8 mouse cellular contexts compared by ENCODE assay signal in genomic region chr19:3905261-3905969, GRCm38 (mm10). TPM values are rescaled to one million over a fixed set of nuclear protein-coding genes. Genes with fewer than 3 reads are reported as not detected.
DNase-seq lines count a peak whose midpoint lies in the region; ATAC-seq and TF ChIP-seq lines count a peak whose summit lies in the region.
"Had no signal": no experiment of that assay in that cellular context is flagged by ENCODE, and none has a peak within 500 bp of the region (broad histone marks: within the 10 kb centered on the region; RNA-seq: fewer than 3 reads in every experiment).

No protein-coding gene starts in this region.

- WGBS in heart, embryonic 14.5 days, result 38% methylated on average over 6 of the region's 6 CpGs
- 1% methylated on average over 6 of the region's 6 CpGs for WGBS in macrophage (ENCODE audit: missing documents)

- no peak for TF ChIP-seq RAD21 in CH12.LX (IDR thresholded peaks at IDR 0.05; ENCODE audit: low read depth, low read length)

- H3K79me2 ChIP-seq in CH12.LX (replicated peaks; ENCODE audit: control insufficient read depth, extremely low read depth, insufficient read depth, poor library complexity, severe bottlenecking), result peaks cover 4% of the 10 kb centered on the region
- peaks cover 94% of the 10 kb centered on the region for H3K79me2 ChIP-seq in macrophage (ENCODE audit: inconsistent target)

- peak overlapping the region; percentile 84 for H3K4me2 ChIP-seq in CH12.LX (ENCODE audit: insufficient read depth, low read depth, poor library complexity, severe bottlenecking)
- H3K4me2 ChIP-seq in heart, embryonic 14.5 days (ENCODE audit: low read length), result peak overlapping the region; percentile 69

- no peak for TF ChIP-seq POLR2A in CH12.LX (IDR thresholded peaks at IDR 0.05; ENCODE audit: low read depth, low read length)

- no peak for TF ChIP-seq EP300 in CH12.LX (IDR thresholded peaks at IDR 0.05; ENCODE audit: low read length)

- H3K36me3 ChIP-seq in CH12.LX (replicated peaks in 1 of 2; ENCODE audit: control insufficient read depth in 1 of 2, insufficient read depth in 1 of 2, low read length in 1 of 2), result peaks cover 56 to 70% of the 10 kb centered on the region in 2 experiments
- H3K36me3 ChIP-seq in heart, embryonic 14.5 days (ENCODE audit: control insufficient read depth, insufficient read depth, low read length), result peaks cover 54% of the 10 kb centered on the region
- H3K36me3 ChIP-seq in macrophage (ENCODE audit: inconsistent target), result peaks cover 38% of the 10 kb centered on the region

- H3K9me3 ChIP-seq in CH12.LX (replicated peaks; ENCODE audit: low read length), result no peaks in the 10 kb centered on the region
- no peaks in the 10 kb centered on the region for H3K9me3 ChIP-seq in heart, embryonic 14.5 days (ENCODE audit: control insufficient read depth, low read length)
- H3K9me3 ChIP-seq: midbrain, embryonic 12.5 days had no signal

- H3K4me3 ChIP-seq in CH12.LX (replicated peaks in 1 of 3; ENCODE audit: low read depth in 2 of 3, low read length in 2 of 3, poor library complexity in 1 of 3) (peak overlapping the region; percentile 0 to 92 (median 75)), macrophage (ENCODE audit: inconsistent target) (peak overlapping the region; percentile 76)
- peak overlapping the region; percentile 25 to 63 for H3K4me3 ChIP-seq in heart, embryonic 14.5 days (ENCODE audit: control insufficient read depth in 1 of 2, insufficient read depth in 1 of 2, low read depth in 1 of 2, low read length in 2 of 2)

- DNase-seq in CH12.LX (ENCODE audit: extremely low read depth) (peak; percentile 36), adipocyte (ENCODE audit: low spot score) (peak; percentile 87)
- DNase-seq in kidney, postnatal 10 days, result peak; percentile 67
- DNase-seq in frontal cortex, postnatal 10 days (ENCODE audit: low spot score in 2 of 2), result no peak
- no peak for DNase-seq in gastrocnemius, postnatal 10 days

- H3K4me1 ChIP-seq in CH12.LX (ENCODE audit: control insufficient read depth in 1 of 2, insufficient read depth in 2 of 2), result peaks cover 6 to 44% of the 10 kb centered on the region in 2 experiments
- H3K4me1 ChIP-seq in heart, embryonic 14.5 days (ENCODE audit: control insufficient read depth in 2 of 2, insufficient read depth in 2 of 2, low read length in 2 of 2), result peaks cover 15 to 18% of the 10 kb centered on the region in 2 experiments; a peak in 3 of 4 replicates

- TF ChIP-seq CTCF in CH12.LX (conservative IDR thresholded peaks at IDR 0.05 in 1 of 2, IDR thresholded peaks at IDR 0.05 in 1 of 2; ENCODE audit: low read depth in 2 of 2, low read length in 2 of 2), result no peak

- peak overlapping the region; percentile 71 for H3K9ac ChIP-seq in CH12.LX (ENCODE audit: insufficient read depth, low read depth)
- H3K9ac ChIP-seq in heart, embryonic 14.5 days (ENCODE audit: low read length), result peak overlapping the region; percentile 58; the same call in 1 of the 2 replicates
- H3K9ac ChIP-seq: midbrain, embryonic 12.5 days had no signal

- in situ Hi-C loops in CH12.LX (cut with MboI; ENCODE audit: low pct_ligation_motif_present, low pct_unique_long_range_greater_than_20kb, low sequenced_read_pairs), result loop anchor here (5.0 kb wide), 1 partner anchor 37 kb away; no protein-coding TSS in a partner anchor

- H3K27ac ChIP-seq in CH12.LX (ENCODE audit: insufficient read depth, low read depth) (no peak overlapping the region), macrophage (peak overlapping the region; percentile 100)
- H3K27ac ChIP-seq in heart, embryonic 14.5 days (replicated peaks in 1 of 2; ENCODE audit: control insufficient read depth in 1 of 2, insufficient read depth in 1 of 2, low read depth in 2 of 2, low read length in 2 of 2), result peak overlapping the region; percentile 23 to 82
- H3K27ac ChIP-seq: midbrain, embryonic 12.5 days had no signal

- no peaks in the 10 kb centered on the region for H3K27me3 ChIP-seq in CH12.LX (replicated peaks)
- H3K27me3 ChIP-seq in heart, embryonic 14.5 days (ENCODE audit: control insufficient read depth, insufficient read depth, low read length), result no peaks in the 10 kb centered on the region

- dilution Hi-C loops in CH12.LX (cut with MboI; ENCODE audit: extremely low pct_ligation_motif_present, extremely low pct_unique_long_range_greater_than_20kb, low sequenced_read_pairs), result no loop called here

- ATAC-seq in heart, embryonic 14.5 days (ENCODE audit: insufficient number of reproducible peaks, insufficient read depth, low FRiP score, low read depth), result no peak

TF ChIP-seq in CH12.LX, 34 proteins besides CTCF, POLR2A, EP300 and RAD21:
- TF ChIP-seq ELF1 (IDR thresholded peaks at IDR 0.05; ENCODE audit: low read depth, low read length), result no peak
- peak; percentile 11; the same call in 1 of the 2 replicates for TF ChIP-seq MEF2A (IDR thresholded peaks at IDR 0.05; ENCODE audit: borderline replicate concordance, low read depth, low read length)
- no peak for TF ChIP-seq IRF4 (IDR thresholded peaks at IDR 0.05; ENCODE audit: low read depth, low read length)

RNA-seq across cellular contexts. Expression of gene Tcirg1, which starts 1.5 kb away (rescaled TPM):
- total RNA-seq in CH12.LX (2012; rRNA removed), result 46.6 and 53.2 TPM in 2 replicates
- total RNA-seq in CH12.LX (2014; rRNA removed), result 48.5 and 51.6 TPM in 2 replicates
- polyA plus RNA-seq in CH12.LX (2012; ENCODE audit: insufficient read length, low read depth), result 62.8 and 67.2 TPM in 2 replicates
- polyA plus RNA-seq in heart, embryonic 14.5 days (2014; fragmentation: Nextera tagmentation; extraction: Ambion mirVana), result 16.1 and 17.1 TPM in 2 replicates
- total RNA-seq in macrophage (2018; cell fraction: chromatin; rRNA removed), result 1,000 to 10,000 TPM; 2,108 to 6,099 (median 4,045) TPM
- total RNA-seq in macrophage (2018; cell fraction: cytosol; rRNA removed), result 100 to 1,000 TPM; 327 to 726 (median 484) TPM
- total RNA-seq in macrophage (2018; cell fraction: nucleus; rRNA removed), result 1,000 to 10,000 TPM; 1,431 to 3,048 (median 2,231) TPM
- 359 to 665 TPM (median 410 TPM) in 3 replicates for polyA plus RNA-seq in macrophage (2018)
- 10 to 100 TPM; 13.6 to 31.1 TPM for total RNA-seq in gastrocnemius, postnatal 10 days (2021)

RNA-seq across cellular contexts. Expression of gene Ndufs8, which starts 7.2 kb away (rescaled TPM):
- 216 TPM in 2 replicates for total RNA-seq in CH12.LX (2012; rRNA removed)
- total RNA-seq in CH12.LX (2014; rRNA removed), result 196 and 248 TPM in 2 replicates
- 182 and 195 TPM in 2 replicates for polyA plus RNA-seq in CH12.LX (2012; ENCODE audit: insufficient read length, low read depth)
- 479 and 507 TPM in 2 replicates for polyA plus RNA-seq in heart, embryonic 14.5 days (2014; fragmentation: Nextera tagmentation; extraction: Ambion mirVana)
- 10 to 100 TPM in 13 of 26 experiments, 1 to 10 TPM in 13; 3.0 to 21.4 (median 9.9) TPM for total RNA-seq in macrophage (2018; cell fraction: chromatin; rRNA removed)
- total RNA-seq in macrophage (2018; cell fraction: cytosol; rRNA removed), result 10 to 100 TPM; 59.2 to 98.0 (median 81.8) TPM
- 10 to 100 TPM in 22 of 26 experiments, 1 to 10 TPM in 4; 7.7 to 35.0 (median 19.8) TPM for total RNA-seq in macrophage (2018; cell fraction: nucleus; rRNA removed)
- polyA plus RNA-seq in macrophage (2018), result 65.9 to 103 TPM (median 95.7 TPM) in 3 replicates
- 100 to 1,000 TPM; 181 to 205 TPM for total RNA-seq in gastrocnemius, postnatal 10 days (2021)

RNA-seq across cellular contexts. Expression of gene Aldh3b1, which starts 24.2 kb away (rescaled TPM):
- total RNA-seq in CH12.LX (2012; rRNA removed), result 5.7 and 8.1 TPM in 2 replicates
- total RNA-seq in CH12.LX (2014; rRNA removed), result 3.7 and 5.9 TPM in 2 replicates
- polyA plus RNA-seq in CH12.LX (2012; ENCODE audit: insufficient read length, low read depth), result 7.4 and 8.1 TPM in 2 replicates
- 2.3 and 2.9 TPM in 2 replicates for polyA plus RNA-seq in heart, embryonic 14.5 days (2014; fragmentation: Nextera tagmentation; extraction: Ambion mirVana)
- total RNA-seq in macrophage (2018; cell fraction: chromatin; rRNA removed), result 10 to 100 TPM in 22 of 26 experiments, 1 to 10 TPM in 4; 6.7 to 54.0 (median 33.8) TPM
- 10 to 100 TPM; 53.2 to 92.7 (median 74.8) TPM for total RNA-seq in macrophage (2018; cell fraction: cytosol; rRNA removed)
- total RNA-seq in macrophage (2018; cell fraction: nucleus; rRNA removed), result 10 to 100 TPM; 15.3 to 80.6 (median 43.0) TPM
- polyA plus RNA-seq in macrophage (2018), result 57.7 to 77.8 TPM (median 67.9 TPM) in 3 replicates
- total RNA-seq in gastrocnemius, postnatal 10 days (2021), result 1 to 10 TPM; 4.2 to 5.7 TPM

RNA-seq across cellular contexts. Expression of gene Unc93b1, which starts 29.6 kb away (rescaled TPM):
- 77.9 and 84.7 TPM in 2 replicates for total RNA-seq in CH12.LX (2012; rRNA removed)
- total RNA-seq in CH12.LX (2014; rRNA removed), result 72.7 and 82.3 TPM in 2 replicates
- 105 and 117 TPM in 2 replicates for polyA plus RNA-seq in CH12.LX (2012; ENCODE audit: insufficient read length, low read depth)
- polyA plus RNA-seq in heart, embryonic 14.5 days (2014; fragmentation: Nextera tagmentation; extraction: Ambion mirVana), result 11.2 and 14.5 TPM in 2 replicates
- total RNA-seq in macrophage (2018; cell fraction: chromatin; rRNA removed), result 1,000 to 10,000 TPM in 8 of 26 experiments, 100 to 1,000 TPM in 18; 216 to 1,289 (median 786) TPM
- 1,000 to 10,000 TPM in 1 of 26 experiments, 100 to 1,000 TPM in 25; 460 to 1,074 (median 715) TPM for total RNA-seq in macrophage (2018; cell fraction: cytosol; rRNA removed)
- total RNA-seq in macrophage (2018; cell fraction: nucleus; rRNA removed), result 1,000 to 10,000 TPM in 15 of 26 experiments, 100 to 1,000 TPM in 11; 504 to 1,525 (median 1,073) TPM
- 421 to 814 TPM (median 651 TPM) in 3 replicates for polyA plus RNA-seq in macrophage (2018)
- total RNA-seq in gastrocnemius, postnatal 10 days (2021), result 10 to 100 TPM; 19.6 to 20.1 TPM

RNA-seq across cellular contexts. Expression of gene Aldh3b3, which starts 53.0 kb away (rescaled TPM):
- not detected in 2 replicates for total RNA-seq in CH12.LX (2012; rRNA removed)
- total RNA-seq in CH12.LX (2014; rRNA removed), result not detected in 2 replicates
- not detected in 2 replicates for polyA plus RNA-seq in CH12.LX (2012; ENCODE audit: insufficient read length, low read depth)
- not detected in 2 replicates for polyA plus RNA-seq in heart, embryonic 14.5 days (2014; fragmentation: Nextera tagmentation; extraction: Ambion mirVana)
- total RNA-seq in macrophage (2018; cell fraction: chromatin; rRNA removed), result under 1 TPM in 1 of 26 experiments, not detected in 25; 0.29 TPM
- total RNA-seq in macrophage (2018; cell fraction: cytosol; rRNA removed), result not detected
- total RNA-seq in macrophage (2018; cell fraction: nucleus; rRNA removed), result under 1 TPM in 1 of 26 experiments, not detected in 25; 0.69 TPM
- not detected in 3 replicates for polyA plus RNA-seq in macrophage (2018)
- total RNA-seq in gastrocnemius, postnatal 10 days (2021), result not detected
- polyA plus RNA-seq: midbrain, embryonic 12.5 days had no signal

Comparison
In these comparisons a context has a peak if more than half of its experiments do, and no peak if none do; other contexts are left out.
1. DNase-seq: peak in CH12.LX (single experiment), adipocyte (single experiment) and kidney, postnatal 10 days (single experiment); none in frontal cortex, postnatal 10 days (0 of 2) and gastrocnemius, postnatal 10 days (single experiment).
2. Peak in every context shown above with its lines, with median percentiles within 50 percentile points of each other: H3K4me3 ChIP-seq.